Mouse (Mus musculus) CD4-positive, CD25-positive, alpha-beta regulatory T cell, adult 4 months (primary cell): ENCODE measurements around the gene Pfkfb3. TPM values are rescaled to one million over a fixed set of nuclear protein-coding genes. Genes with fewer than 3 reads are reported as not detected.
"Not testable (repeated sequence)": the region's sequence is repeated elsewhere in the genome, so short reads cannot be mapped to it uniquely, and the experiment has no call there.

Source experiments
- ATAC-seq: one replicate; pipeline ENCODE4 v1.8.0; 2017
- polyA plus RNA-seq, 2 experiments: library from polyadenylated mRNA; unstranded; fragments of 100-300 nt; shearing (Covaris generic); gene quantifications; one replicate each; pipeline ENCODE4 v1.2.1; 2017

The Pfkfb3 gene
- polyA plus RNA-seq, 2 experiments from 2014 or later = 17.6 to 22.7 TPM

DNA sequence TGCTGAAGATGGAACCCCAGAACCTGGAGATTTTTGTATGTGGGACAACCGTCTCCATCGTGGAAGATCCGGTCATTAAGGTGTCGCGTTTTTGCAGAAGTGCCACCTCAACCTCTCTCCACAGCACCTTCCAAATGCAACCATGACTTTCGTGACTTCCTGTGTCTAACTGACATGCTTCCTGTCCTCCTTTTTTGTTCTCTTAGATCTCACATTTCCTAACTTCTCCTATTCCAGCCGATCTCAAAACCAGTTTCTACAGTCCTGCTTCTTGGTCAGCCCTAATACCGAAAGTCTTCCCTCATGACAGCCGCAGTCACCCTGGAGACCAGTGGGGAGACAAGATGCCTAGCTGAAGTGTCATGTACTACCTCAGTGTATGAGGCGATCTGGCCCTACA is 5.4 kb downstream of the Pfkfb3 start:
- ATAC-seq = peak; percentile 36

DNA sequence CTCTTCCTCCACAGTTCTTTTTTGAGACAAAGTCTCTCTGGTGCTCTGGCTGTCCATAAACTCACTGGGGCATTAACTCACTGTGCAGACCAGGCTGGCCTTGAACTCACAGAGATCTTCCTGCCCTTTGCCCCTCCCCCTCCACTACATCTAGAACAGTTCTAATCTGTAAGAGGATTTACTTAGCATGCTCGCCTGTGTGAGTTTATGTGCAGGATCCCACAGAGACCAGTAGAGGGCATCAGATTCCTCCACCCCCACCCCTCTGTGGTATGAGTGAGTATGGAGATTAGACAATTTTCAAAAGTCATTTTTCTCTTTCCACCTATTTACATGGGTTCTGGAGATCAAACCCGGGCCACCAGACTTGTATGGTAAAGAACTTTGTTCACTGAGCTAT is 6.3 kb downstream of the Pfkfb3 start:
- peak; percentile 54 for ATAC-seq

DNA sequence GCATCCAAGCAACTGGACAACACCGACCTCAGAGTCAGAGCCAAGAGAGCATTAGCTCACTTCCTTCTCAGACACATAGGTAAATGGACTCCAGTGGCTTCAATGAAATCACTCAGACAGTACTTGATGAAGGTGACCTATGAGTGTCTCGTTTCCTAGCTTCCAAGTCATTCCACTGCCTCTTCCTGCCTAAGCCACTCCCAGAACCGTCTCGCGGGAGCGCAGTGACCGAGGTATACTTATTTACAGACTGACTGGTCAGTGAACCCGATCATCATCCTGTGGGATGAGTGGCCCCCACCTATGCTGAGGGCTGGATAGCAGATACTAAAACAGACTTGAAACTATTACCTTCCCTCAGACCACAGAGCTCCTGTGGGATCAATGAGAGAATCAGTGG is 7.8 kb downstream of the Pfkfb3 start:
- no peak for ATAC-seq

DNA sequence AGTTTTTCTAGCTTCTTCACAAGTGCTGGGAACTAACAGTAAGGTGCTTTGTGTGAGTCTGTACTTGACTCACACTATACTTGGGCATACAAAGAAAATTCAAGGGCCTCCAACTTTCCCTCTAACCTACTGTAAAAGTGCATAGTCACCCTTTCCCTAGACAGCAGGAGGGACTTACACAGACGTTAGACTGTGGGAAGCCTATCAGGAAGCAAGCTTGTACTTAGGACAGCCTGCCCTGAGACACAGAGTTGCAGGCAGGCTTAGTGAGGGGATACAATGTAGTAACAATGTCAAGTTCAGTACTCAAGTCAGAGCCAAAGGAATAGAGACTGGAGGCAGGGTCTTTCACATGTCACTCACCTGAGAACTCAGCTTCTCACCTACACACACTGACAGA is 8.5 kb downstream of the Pfkfb3 start:
- ATAC-seq = no peak

DNA sequence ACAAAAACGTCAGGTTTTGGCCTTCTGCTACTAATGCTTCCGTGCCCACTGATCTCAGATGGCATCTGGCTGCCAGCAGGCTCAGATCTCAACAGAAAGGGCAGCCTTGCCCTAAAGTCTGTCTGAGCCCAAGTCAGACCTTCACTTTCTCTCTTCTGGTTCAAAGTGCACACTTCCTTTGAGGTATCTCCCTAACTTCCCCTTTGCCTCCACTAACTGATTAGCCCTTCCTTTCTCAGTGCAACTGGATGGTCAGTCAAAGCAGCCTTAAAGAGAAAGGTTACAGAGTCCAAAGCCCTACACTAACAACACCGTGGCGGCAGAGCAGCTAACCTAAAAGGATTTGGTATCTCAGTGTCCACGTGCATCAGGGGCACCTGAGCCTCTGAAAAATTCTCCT is 9.5 kb downstream of the Pfkfb3 start:
- no peak for ATAC-seq

DNA sequence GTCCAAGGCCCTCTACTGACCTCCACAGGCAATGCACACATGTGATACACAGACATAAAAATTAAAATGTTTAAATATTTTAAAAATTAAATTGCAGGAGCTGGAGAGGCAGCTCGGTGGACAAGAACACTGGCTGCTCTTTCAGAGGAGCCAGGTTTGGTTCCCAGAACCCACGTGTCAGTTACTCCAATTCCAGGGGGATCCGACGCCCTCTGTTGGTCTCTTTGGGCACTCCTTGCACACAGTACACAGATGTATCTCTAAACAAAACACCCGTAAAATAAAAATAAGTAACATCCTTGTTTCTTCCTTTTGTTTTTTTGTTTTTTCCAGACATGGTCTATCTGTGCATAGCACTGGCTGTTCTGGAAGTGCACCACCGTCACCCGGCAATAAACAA is 10.7 kb downstream of the Pfkfb3 start:
- no peak for ATAC-seq

DNA sequence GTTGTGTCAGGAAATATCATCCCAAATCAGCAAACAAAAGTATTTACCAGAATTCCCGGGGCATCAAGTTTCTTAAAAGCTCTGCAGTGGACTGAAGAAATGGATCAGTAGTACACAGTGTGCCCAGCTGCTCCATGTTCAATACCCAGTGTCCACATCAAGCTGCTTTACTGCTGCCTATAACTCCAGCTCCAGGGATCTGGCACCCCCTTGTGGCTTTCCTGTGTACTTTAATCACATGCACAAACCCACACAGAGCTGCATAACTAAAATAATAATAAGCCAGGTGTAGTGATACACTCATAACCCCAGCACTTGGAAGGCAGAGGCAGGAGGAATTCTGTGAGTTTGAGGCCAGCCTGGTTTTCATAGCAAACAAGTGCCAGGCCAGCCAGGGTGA is 11.2 kb downstream of the Pfkfb3 start:
- peak; percentile 66 for ATAC-seq

DNA sequence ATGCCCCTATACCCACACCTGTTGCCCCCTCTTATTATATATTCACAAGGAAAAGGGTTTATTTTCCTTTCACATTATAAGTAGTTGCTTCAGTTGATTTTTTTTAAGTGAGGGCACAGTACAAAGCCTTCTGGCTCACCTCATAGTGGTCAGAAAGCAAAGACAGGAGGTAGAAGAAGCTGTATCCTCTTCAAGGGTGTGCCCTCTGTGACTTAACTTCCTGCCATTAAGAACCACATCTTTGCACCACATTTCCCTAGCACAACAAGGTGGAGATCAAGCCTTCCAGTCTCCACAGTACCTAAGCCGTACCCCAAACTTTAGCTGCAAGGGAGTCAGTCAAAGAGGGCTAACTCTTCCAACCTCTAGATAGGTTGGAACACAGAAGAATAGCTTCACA is 11.8 kb downstream of the Pfkfb3 start:
- peak; percentile 71 for ATAC-seq

DNA sequence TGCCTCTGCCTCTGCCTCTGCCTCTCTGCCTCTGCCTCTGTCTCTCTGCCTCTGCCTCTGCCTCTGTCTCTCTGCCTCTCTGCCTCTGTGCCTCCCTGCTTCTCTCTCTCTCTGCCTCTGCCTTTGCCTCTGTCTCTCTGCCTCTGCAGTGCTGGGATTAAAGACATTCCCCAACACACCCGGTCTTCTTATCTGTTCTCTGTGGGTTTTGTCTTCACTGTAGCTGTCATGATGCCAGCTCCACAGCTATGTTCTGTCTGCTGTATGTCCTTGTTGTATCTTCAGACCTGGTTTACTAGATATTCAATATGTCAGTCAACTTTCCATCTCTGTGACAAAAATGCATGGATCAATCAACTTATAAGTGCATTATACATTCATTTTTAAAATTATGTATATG is 12.3 kb downstream of the Pfkfb3 start:
- not testable (repeated sequence) for ATAC-seq

DNA sequence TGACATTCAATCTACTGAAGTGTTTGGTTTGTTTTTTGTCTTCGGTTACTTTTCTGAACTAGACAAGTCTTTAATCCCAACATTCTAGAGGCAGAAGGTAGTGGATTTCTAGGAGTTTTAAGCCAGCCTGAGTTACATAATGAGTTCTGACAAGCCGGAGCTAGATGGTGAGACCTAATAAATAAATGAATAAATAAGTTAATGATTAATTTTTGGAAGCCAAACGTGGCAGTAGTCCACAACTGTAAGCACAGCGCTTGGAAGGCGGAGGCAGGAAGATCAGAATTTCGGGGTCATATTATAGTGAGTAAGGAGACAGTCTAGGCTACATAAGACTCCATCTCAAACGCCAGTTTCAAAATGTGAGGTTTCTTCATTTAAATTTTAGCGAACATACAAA is 17.9 kb downstream of the Pfkfb3 start:
- no peak for ATAC-seq

DNA sequence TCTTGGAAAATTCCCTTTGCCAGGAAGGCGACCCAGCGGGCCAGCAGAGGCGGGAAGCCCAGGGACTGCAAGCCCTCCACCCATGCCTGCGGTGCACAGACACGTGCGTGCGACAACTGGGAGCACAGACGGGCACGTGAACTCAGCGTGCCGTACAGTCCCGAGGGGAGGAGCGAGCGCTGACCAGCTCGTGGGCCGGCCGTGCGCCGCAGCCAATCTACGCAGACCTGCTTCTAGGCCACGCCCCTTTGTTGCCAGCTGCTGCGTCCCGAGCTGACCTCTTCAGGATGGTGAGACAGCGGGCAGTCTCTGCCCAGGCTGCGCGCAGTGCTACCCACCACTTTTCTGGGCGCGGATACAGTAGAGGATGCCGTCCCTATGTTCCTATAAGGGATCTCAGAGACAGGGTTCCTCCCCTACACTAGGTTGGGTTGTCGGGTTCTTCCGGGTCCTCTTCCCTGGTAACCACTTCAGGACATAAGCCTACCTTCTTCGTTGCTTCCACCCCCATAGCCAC is 18.4 kb downstream of the Pfkfb3 start:
- peak; percentile 81 for ATAC-seq

DNA sequence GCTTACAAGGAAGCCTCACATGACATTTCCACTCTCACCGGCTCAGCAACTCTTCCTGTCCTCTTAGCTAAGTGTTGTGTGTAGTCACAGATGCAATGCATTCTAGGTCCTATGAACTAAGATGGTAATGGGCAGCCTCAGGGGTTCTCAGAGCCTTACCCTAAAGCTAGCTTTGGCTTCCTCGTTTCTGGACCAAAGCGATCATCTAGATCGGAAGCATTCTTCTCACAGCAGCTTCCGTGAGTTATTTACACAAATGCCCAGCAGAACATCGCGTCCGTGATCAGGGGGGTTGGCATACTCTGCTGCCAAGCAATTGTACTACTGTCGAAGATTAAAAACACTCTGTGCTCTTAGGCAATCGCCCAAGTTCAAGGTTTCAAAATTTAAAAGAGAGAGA is 19.1 kb downstream of the Pfkfb3 start:
- ATAC-seq = no peak

DNA sequence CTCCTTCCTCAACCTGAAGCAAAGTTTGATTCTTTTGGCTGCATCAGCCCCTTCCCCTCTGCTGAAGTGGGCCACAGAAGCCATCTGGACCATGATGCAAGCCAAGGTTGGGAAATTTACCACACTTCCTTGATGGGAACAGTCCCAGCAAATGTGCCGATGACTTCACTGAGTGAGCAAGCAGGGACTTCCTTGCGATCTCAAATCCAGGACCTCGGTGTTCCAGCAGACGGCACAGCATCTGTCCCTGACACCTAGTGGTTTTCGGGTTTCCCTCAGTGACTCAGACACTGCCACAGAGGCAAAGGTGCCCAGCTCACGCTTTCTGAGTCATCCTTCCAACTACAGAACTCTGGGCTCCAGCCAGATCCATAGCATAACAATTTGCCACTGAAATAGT is 23.8 kb downstream of the Pfkfb3 start:
- no peak for ATAC-seq

DNA sequence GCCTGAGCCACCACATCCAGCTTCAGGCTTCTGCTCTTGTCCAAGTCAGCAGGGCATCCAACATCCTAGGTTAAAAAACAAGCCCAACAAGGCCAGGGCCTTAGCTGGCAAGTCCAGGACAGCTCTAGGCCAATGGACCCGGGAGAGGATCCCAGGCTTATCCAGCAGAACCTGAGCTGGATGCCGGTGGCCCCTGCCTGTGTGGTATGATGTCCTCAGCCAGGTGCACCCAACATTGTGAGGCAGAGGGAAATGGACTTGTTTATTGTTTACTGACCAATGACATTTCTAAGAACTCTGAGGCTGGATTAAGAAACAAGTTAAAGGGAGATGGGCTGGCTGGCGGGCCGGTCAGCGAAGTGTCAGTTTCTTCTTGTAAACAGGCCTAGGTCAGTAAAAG is 27.8 kb downstream of the Pfkfb3 start:
- ATAC-seq = no peak

DNA sequence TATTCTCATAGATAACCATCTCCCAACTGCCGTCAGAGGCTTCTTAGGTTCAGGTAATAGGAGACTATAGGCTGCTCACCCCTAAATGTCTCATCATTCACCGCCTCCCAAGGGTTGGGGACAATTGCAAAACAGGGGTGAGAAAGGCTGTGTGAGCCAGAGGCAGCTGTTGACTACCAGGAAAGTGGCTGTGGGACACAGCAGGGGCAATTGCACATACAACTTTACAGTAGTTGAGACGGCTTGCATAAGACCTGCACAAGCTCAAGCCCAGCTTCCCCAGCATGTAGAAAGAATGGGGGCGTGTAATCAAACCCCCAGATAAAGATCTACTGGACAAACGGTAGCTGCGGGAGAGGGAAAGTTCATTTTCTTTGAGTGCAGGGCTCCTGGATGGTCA is 29.1 kb downstream of the Pfkfb3 start:
- no peak for ATAC-seq

DNA sequence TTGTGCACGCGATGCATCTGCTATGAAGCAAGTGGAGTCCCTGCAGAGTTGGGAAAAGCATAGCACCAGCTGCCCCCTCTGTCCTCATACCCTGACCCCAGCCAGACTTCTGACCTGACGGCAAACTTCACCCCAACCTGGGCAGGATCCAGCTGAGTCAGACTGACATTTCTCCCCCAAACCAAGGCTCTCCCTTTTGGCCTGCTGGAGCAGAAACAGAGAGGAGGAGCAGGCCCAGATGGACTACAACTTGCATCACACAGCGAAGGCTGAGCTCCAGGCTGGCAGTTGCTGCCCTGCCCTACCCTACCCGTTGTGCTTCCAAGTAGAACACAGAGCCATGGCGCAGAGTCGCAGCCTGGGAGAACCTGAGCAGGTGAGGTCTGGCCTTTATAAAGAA is 32.1 kb downstream of the Pfkfb3 start:
- ATAC-seq = no peak

DNA sequence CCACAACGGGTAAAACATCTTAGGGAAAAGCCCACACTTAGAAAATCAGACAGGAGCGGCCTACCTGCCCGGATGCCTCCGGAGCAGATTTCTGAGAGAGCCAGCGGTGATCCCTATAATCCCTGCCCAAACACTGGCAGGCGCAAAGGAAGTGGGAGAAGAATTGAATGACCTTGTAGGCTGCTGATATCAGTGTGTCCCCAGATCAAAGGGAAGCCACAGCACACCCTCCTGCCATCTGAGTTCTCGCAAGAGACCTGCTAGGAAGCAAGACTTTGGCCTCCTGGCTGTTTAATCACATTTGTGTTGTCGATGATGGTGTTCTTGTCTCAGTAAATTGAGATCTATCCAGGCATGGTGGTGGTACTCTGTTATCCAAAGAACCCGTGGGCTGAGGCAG is 33.1 kb downstream of the Pfkfb3 start:
- ATAC-seq = no peak

DNA sequence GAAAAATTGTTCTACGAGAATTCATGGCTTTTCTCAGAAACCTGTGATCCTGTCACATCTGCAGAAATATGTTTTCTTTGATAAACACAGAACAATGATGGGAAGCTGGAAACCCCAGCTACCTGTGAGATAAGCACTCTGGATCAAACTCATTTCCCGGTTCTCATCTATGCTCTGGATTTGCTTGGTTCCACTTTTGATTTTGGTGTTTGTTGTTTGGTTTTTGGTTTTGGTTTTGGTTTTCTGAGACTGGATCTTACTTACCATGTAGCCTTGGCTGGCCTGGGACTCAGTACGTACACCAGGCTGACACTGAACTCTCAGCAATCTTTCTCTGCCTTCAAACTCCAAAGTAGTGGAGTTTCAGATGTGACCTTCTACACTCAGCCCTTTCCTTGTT is 38.0 kb downstream of the Pfkfb3 start:
- ATAC-seq = peak; percentile 76

DNA sequence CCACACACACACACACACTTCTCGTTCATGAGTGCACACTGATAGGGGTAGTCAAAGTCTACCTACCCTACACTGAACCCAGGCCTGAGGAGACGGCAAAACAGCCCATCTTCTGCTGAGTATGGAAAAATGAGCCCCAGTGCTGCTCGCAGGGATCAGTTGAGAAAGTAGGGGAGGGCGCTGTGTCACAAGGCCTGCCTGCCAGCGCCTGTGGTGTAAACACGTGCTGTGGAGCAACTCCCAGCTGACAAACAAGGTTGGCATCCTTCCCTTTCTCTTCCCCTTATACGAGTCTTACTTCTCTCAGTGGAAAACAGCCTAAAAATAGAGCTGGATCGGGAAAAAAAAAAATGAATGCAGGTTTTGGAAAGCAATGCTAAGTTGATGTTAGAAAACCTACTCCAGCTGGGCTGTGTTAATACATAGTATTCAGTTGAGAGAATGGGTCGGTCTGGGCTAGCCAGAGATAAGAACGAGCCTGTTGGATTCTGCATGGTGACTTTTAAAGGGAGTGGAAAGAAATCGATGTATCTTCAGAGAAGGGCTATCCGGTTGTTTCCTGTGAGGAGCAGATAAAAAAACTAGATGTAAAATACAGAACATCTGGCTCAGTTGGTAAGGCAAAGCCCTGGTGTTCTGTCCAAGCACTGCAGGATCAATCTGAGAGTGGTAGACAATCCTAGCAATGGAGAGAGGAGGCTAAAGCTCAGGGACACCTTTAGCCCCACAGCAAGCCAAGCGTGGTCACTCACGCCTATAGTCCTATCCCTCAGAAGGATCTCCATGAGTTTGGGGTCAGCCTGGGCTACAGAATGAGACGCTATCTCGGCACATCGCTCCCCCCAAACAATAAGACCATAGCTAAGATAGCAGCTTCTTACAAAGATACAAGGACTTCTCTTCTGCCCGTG is 40.6 kb downstream of the Pfkfb3 start:
- ATAC-seq = no peak

DNA sequence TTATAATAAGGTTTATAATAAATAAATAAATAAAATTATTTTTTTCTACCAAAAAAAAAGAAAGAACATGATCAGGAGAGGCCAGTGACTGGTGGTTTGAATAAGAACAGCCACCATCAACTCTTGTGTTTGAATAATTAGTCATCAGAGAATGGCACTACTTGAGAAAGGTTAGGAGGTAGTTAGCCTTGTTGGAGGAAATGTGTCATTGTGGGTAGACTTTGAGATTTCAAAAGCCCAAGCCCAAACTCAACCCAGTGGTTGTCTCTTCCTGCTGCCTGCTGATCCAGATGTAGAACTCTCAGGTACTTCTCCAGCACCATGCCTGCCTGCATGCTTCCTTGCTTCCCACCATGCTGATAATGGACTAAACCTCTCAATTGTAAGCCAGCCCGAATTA is 41.8 kb downstream of the Pfkfb3 start:
- no peak for ATAC-seq

DNA sequence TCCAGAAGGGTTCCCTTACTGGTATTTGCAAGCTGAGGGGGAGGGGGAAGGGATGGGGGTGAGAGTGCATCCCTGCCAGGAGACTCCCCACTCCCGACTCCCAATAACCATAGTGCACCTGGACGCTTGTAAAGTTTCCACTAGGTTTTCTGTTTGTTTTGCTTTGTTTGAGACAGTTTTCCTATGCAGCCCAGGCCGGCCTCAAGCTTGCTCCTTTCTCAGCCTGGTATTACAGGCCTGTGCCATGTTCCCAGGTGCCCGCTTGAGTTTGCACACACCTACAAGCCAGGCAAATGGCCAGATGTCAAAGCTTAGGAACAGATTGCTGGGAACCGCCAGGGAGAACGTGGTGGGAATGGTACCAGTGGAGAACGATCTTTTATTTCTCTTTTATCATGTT is 50.1 kb downstream of the Pfkfb3 start:
- ATAC-seq = no peak

DNA sequence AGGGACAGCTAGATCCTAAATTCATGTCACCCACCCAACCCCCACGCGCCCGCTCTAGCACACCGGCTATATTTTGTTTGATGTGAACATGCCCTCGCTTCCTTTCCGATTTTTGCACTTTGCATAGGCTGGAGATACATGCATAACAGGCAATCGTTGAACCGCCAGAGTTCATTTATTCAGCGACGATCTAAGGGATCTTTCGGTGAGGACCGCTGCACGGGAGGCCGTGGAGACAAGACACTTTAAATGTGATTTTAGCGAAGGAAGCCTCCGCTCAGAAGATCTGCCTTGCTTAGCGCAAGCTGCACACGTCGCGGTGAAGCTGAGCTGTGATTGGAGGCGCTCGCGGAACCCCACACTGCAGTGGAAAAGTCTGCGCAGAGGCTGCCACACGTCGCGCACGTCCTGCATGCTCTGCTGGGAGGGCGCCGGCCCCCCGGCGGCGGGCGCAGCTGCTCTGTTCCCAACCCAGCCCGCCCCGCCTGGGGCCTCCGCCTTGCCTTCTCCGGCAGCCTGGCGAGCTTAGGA is 50.9 kb downstream of the Pfkfb3 start:
- peak; percentile 85 for ATAC-seq

DNA sequence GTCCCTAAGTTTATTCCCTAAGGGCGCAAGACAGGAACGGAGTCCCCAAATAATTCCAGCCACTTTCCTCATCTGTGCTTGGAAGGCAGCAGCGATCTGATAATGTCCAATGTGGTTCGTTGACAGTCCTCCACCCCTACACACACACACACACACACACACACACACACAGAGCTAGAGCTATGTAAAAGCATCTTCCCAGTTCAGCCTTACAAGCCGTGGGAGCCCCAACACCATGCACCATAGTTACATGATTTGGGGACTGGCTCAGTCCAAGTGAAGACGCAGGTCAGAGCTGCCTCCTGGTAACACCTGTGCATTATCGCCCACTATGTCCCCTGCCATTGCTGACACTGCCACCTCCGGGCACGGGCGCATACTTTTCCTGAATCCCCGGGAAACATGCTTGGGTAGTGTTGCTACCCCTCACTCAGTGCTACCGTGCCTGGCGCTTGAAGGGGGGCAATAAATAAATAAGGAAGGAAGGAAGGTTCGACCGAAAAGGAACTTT is 51.6 kb downstream of the Pfkfb3 start:
- ATAC-seq = no peak
